Comparison of ENCODE assay signal across 10 mouse cellular contexts in genomic region chr12:76592213-76592612, GRCm38 (mm10).
DNase-seq lines count a peak whose midpoint lies in the region; ATAC-seq and TF ChIP-seq lines count a peak whose summit lies in the region.
"Had no signal": no experiment of that assay in that cellular context is flagged by ENCODE, and none has a peak within 500 bp of the region (broad histone marks: within the 10 kb centered on the region; RNA-seq: fewer than 3 reads in every experiment).

No protein-coding gene starts in this region.

- no peaks in the 10 kb centered on the region for H3K4me1 ChIP-seq in kidney, adult 2 months (ENCODE audit: control insufficient read depth, insufficient read depth, low read length)
- H3K4me1 ChIP-seq in ES-E14 (ENCODE audit: control insufficient read depth in 2 of 2, insufficient read depth in 2 of 2, low read length in 2 of 2, poor library complexity in 1 of 2), result peaks cover 0 to 17% of the 10 kb centered on the region in 2 experiments; a peak in 1 of 4 replicates
- H3K4me1 ChIP-seq in liver, embryonic 14.5 days (replicated peaks; ENCODE audit: control insufficient read depth in 2 of 2, insufficient read depth in 2 of 2, low read length in 1 of 2), result peaks cover 22 to 28% of the 10 kb centered on the region in 2 experiments

- H3K4me3 ChIP-seq in kidney, adult 2 months (ENCODE audit: insufficient read depth, low read depth, low read length), result no peak overlapping the region
- H3K4me3 ChIP-seq in C2C12 (ENCODE audit: insufficient read depth, poor library complexity, severe bottlenecking), result no peak overlapping the region
- H3K4me3 ChIP-seq in ES-E14 (ENCODE audit: insufficient read depth in 1 of 2, low read depth in 1 of 2, low read length in 2 of 2, poor library complexity in 1 of 2, severe bottlenecking in 1 of 2), result no peak overlapping the region
- no peak overlapping the region for H3K4me3 ChIP-seq in liver, embryonic 14.5 days (ENCODE audit: insufficient read depth in 1 of 2, low read depth in 2 of 2, low read length in 2 of 2)
- H3K4me3 ChIP-seq: limb, embryonic 12.5 days; stomach, embryonic 15.5 days had no signal

- TF ChIP-seq CTCF in kidney, adult 2 months (conservative IDR thresholded peaks at IDR 0.05; ENCODE audit: insufficient read depth, insufficient read length, low read depth, low read length), result peak; percentile 71
- TF ChIP-seq CTCF in C2C12 (IDR thresholded peaks at IDR 0.05; ENCODE audit: control insufficient read depth, insufficient read depth, insufficient read length), result peak; percentile 33
- TF ChIP-seq CTCF in liver, embryonic 14.5 days (IDR thresholded peaks at IDR 0.05; ENCODE audit: low read depth), result peak; percentile 92

- H3K9me3 ChIP-seq in ES-E14 (ENCODE audit: control insufficient read depth, insufficient read depth, low read depth, low read length), result no peaks in the 10 kb centered on the region
- H3K9me3 ChIP-seq in liver, embryonic 14.5 days (ENCODE audit: control insufficient read depth, low read length), result no peaks in the 10 kb centered on the region
- H3K9me3 ChIP-seq: limb, embryonic 12.5 days; stomach, embryonic 15.5 days had no signal

- H3K9ac ChIP-seq in ES-E14 (ENCODE audit: insufficient read depth, low read depth, low read length, poor library complexity, severe bottlenecking), result no peak overlapping the region
- no peak overlapping the region for H3K9ac ChIP-seq in liver, embryonic 14.5 days (replicated peaks)
- H3K9ac ChIP-seq: limb, embryonic 12.5 days; stomach, embryonic 15.5 days had no signal

- no peak overlapping the region for H3K4me2 ChIP-seq in liver, embryonic 14.5 days (ENCODE audit: low read depth)
- H3K4me2 ChIP-seq: limb, embryonic 12.5 days; stomach, embryonic 15.5 days had no signal

- DNase-seq in kidney, adult 2 months, result peak; percentile 52
- DNase-seq in kidney, adult 11 months, result no peak
- peak; percentile 68 for DNase-seq in ES-E14 (ENCODE audit: low read depth, low spot score)
- DNase-seq in embryo, embryonic 11.5 days (ENCODE audit: low read depth, low spot score), result peak; percentile 57
- peak; percentile 46 to 51 (median 47) for DNase-seq in liver, embryonic 14.5 days (ENCODE audit: low read depth in 3 of 3, low spot score in 3 of 3)
- peak; percentile 60 for DNase-seq in thymus, postnatal 0 days (ENCODE audit: low spot score)
- no peak for DNase-seq in right cerebral cortex, postnatal 36 days (ENCODE audit: low spot score in 2 of 2)

- TF ChIP-seq EP300 in liver, embryonic 14.5 days (IDR thresholded peaks at IDR 0.05; ENCODE audit: low read depth), result no peak

- no peaks in the 10 kb centered on the region for H3K79me3 ChIP-seq in C2C12 (ENCODE audit: low read depth)

- no peak overlapping the region for H3K27ac ChIP-seq in kidney, adult 2 months (ENCODE audit: insufficient read depth, low read depth, low read length)
- H3K27ac ChIP-seq in ES-E14 (ENCODE audit: insufficient read depth, low read depth, low read length, poor library complexity, severe bottlenecking), result no peak overlapping the region
- H3K27ac ChIP-seq in liver, embryonic 14.5 days, result no peak overlapping the region
- H3K27ac ChIP-seq: limb, embryonic 12.5 days; stomach, embryonic 15.5 days had no signal

- H3ac ChIP-seq in C2C12 (ENCODE audit: control insufficient read depth, insufficient read length, low read depth), result no peak overlapping the region

- in situ Hi-C loops in ES-E14 (cut with MboI; ENCODE audit: low sequenced_read_pairs in 2 of 2, unreplicated experiment in 2 of 2), result loop anchor here in 1 of 2 experiments (10.0 kb wide), 1 partner anchor 97 kb away; no protein-coding TSS in a partner anchor

- no peak for TF ChIP-seq POLR2A in kidney, adult 2 months (IDR thresholded peaks at IDR 0.05; ENCODE audit: low read depth, low read length)

- 62% methylated on average over 1 of the region's 1 CpGs for WGBS in kidney, adult 2 months
- WGBS in liver, embryonic 14.5 days (ENCODE audit: insufficient replicate concordance), result 37% methylated on average over 1 of the region's 1 CpGs

- ATAC-seq in liver, embryonic 14.5 days (ENCODE audit: insufficient read depth), result no peak

- no peaks in the 10 kb centered on the region for H3K36me3 ChIP-seq in kidney, adult 2 months (ENCODE audit: control insufficient read depth, insufficient read depth, low read length)
- H3K36me3 ChIP-seq in C2C12 (ENCODE audit: control insufficient read depth, insufficient read depth) (no peaks in the 10 kb centered on the region), ES-E14 (ENCODE audit: control insufficient read depth, insufficient read depth, low read length, poor library complexity, severe bottlenecking) (peaks cover 3% of the 10 kb centered on the region; the same call in 1 of the 2 replicates)
- H3K36me3 ChIP-seq in liver, embryonic 14.5 days (replicated peaks; ENCODE audit: control insufficient read depth, insufficient read depth, low read depth), result peaks cover 22% of the 10 kb centered on the region
- H3K36me3 ChIP-seq: limb, embryonic 12.5 days; stomach, embryonic 15.5 days had no signal

- no peaks in the 10 kb centered on the region for H3K27me3 ChIP-seq in kidney, adult 2 months (replicated peaks; ENCODE audit: control insufficient read depth, insufficient read depth, low read length)
- no peaks in the 10 kb centered on the region for H3K27me3 ChIP-seq in C2C12 (ENCODE audit: control insufficient read depth, insufficient read depth, insufficient read length)
- H3K27me3 ChIP-seq in liver, embryonic 14.5 days (ENCODE audit: control insufficient read depth, insufficient read depth, low read length), result no peaks in the 10 kb centered on the region
- H3K27me3 ChIP-seq: stomach, embryonic 15.5 days had no signal

- H3K79me2 ChIP-seq in C2C12 (ENCODE audit: control insufficient read depth, insufficient read depth), result no peaks in the 10 kb centered on the region

TF ChIP-seq in C2C12, 6 proteins besides CTCF, POLR2A, EP300 and RAD21:
- no peak for TF ChIP-seq USF1 (IDR thresholded peaks at IDR 0.05; ENCODE audit: low read depth)
- no peak for TF ChIP-seq MYOG (IDR thresholded peaks at IDR 0.05; ENCODE audit: control insufficient read depth, extremely low read depth, insufficient read length)
- TF ChIP-seq MAX (IDR thresholded peaks at IDR 0.05), result no peak
- no peak for TF ChIP-seq MYOD1 (IDR thresholded peaks at IDR 0.05; ENCODE audit: control insufficient read depth, insufficient read length, low read depth)
- no peak for TF ChIP-seq FOSL1 (IDR thresholded peaks at IDR 0.05; ENCODE audit: insufficient read depth, low read length, poor library complexity, severe bottlenecking)
- TF ChIP-seq CEBPB (IDR thresholded peaks at IDR 0.05; ENCODE audit: low read depth), result no peak

TF ChIP-seq in ES-E14, 5 proteins besides CTCF, POLR2A, EP300 and RAD21:
- no peak for TF ChIP-seq CHD2 (IDR thresholded peaks at IDR 0.05; ENCODE audit: low read depth, low read length)
- TF ChIP-seq HCFC1 (IDR thresholded peaks at IDR 0.05; ENCODE audit: borderline replicate concordance, insufficient read depth, low read length), result no peak
- TF ChIP-seq ZC3H11A (IDR thresholded peaks at IDR 0.05; ENCODE audit: borderline replicate concordance, low read depth, low read length), result no peak
- TF ChIP-seq ZNF384 (IDR thresholded peaks at IDR 0.05; ENCODE audit: low read depth, low read length), result no peak
- TF ChIP-seq MAFK (IDR thresholded peaks at IDR 0.05; ENCODE audit: insufficient read depth, low read depth, low read length), result no peak
TF ChIP-seq in ES-E14: peak in this region for 0.

Comparison
In these comparisons a context has a peak if more than half of its experiments do, and no peak if none do; other contexts are left out.
1. DNase-seq: peak in kidney, adult 2 months (single experiment), ES-E14 (single experiment), embryo, embryonic 11.5 days (single experiment), liver, embryonic 14.5 days (3 of 3) and thymus, postnatal 0 days (single experiment); none in kidney, adult 11 months (single experiment) and right cerebral cortex, postnatal 36 days (0 of 2).
2. CTCF ChIP-seq: peak in every context shown above with its lines; median percentile 92 in liver, embryonic 14.5 days; 71 in kidney, adult 2 months; 33 in C2C12.